Mouse (Mus musculus): ENCODE results near the gene Ncapg2. TPM values are rescaled to one million over a fixed set of nuclear protein-coding genes. Genes with fewer than 3 reads are reported as not detected.

The Ncapg2 gene
- polyA plus RNA-seq, 1 experiment, result 1.1 TPM

- 91% methylated on average over 3 of the region's 3 CpGs for WGBS
Measured at GRCm38 (mm10) chr12:116436125-116436524, 30.9 kb downstream of the Ncapg2 start.

DNA sequence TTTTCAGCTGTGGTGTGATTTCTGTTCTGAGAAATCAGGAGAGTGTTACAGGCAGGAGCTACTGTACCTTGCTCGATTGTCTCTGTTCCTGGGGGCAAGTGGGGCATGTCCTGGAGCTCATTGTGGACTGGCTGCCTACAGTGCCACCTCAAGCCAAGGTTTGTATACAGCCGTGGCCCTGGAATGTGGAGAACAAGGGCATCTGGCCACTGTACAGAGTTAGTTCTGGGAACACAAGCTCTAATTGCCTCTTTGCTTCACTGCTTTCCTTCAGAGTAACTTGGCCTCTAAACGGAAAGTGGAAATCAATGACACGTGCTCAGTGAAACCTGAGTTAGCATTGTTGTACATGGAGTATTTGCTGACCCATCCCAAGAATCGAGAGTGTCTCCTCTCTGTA, 33.4 kb downstream of the Ncapg2 start:
- peaks cover 13% of the 10 kb centered on the region; the same call in 1 of the 2 replicates for H3K36me3 ChIP-seq (ENCODE audit: control insufficient read depth, insufficient read depth, low read length)
- no peak overlapping the region for H3K27ac ChIP-seq (ENCODE audit: insufficient read depth, low read depth, low read length)
- WGBS, result 87% methylated on average over 5 of the region's 5 CpGs
- no peak overlapping the region for H3K4me3 ChIP-seq (ENCODE audit: low read depth, low read length)
- H3K4me1 ChIP-seq (ENCODE audit: control insufficient read depth, insufficient read depth, insufficient read length, low read length), result 0 out of 2 replicates have a peak, but pooled peaks cover 2% of the 10 kb centered on the region
- TF ChIP-seq POLR2A (IDR thresholded peaks at IDR 0.05; ENCODE audit: low read depth, low read length), result no peak
- TF ChIP-seq CTCF (IDR thresholded peaks at IDR 0.05; ENCODE audit: extremely low read depth, insufficient read length, insufficient replicate concordance, low read depth, low read length), result no peak
- H3K27me3 ChIP-seq (ENCODE audit: control insufficient read depth, insufficient read depth, low read length), result no peaks in the 10 kb centered on the region

More at GRCm38 (mm10) chr12:116436125-116436524, 30.9 kb downstream of the Ncapg2 start:
- TF ChIP-seq CTCF (IDR thresholded peaks at IDR 0.05; ENCODE audit: extremely low read depth, insufficient read length, insufficient replicate concordance, low read depth, low read length), result no peak
- no peak for TF ChIP-seq POLR2A (IDR thresholded peaks at IDR 0.05; ENCODE audit: low read depth, low read length)
- H3K4me1 ChIP-seq (ENCODE audit: control insufficient read depth, insufficient read depth, insufficient read length, low read length), result 0 out of 2 replicates have a peak, but pooled peaks cover 2% of the 10 kb centered on the region
- no peaks in the 10 kb centered on the region for H3K27me3 ChIP-seq (ENCODE audit: control insufficient read depth, insufficient read depth, low read length)
- no peak overlapping the region for H3K4me3 ChIP-seq (ENCODE audit: low read depth, low read length)
- no peak overlapping the region for H3K27ac ChIP-seq (ENCODE audit: insufficient read depth, low read depth, low read length)
- H3K36me3 ChIP-seq (ENCODE audit: control insufficient read depth, insufficient read depth, low read length), result peaks cover 13% of the 10 kb centered on the region

DNA sequence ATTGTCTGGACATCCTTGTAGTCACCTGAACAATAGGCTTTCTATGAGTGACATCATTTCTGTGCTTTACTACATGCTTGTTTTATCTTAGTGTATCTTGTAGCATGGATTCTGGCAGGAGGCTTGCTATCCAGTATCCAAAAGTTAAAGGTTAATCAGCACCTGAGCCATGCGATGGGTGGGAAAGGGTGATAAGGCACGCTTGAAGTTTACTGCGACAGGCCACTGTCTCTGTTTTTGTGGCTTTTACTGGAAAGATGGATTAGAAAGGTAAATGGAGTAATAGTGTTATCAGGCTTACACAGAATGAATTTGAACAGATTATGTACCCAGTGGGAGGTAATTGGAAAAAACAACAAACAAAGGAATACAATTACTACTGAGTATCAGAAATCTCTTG, 37.0 kb downstream of the Ncapg2 start:
- no peak overlapping the region for H3K27ac ChIP-seq (ENCODE audit: insufficient read depth, low read depth, low read length)
- H3K36me3 ChIP-seq (ENCODE audit: control insufficient read depth, insufficient read depth, low read length), result peaks cover 18% of the 10 kb centered on the region; the same call in 1 of the 2 replicates
- 0 out of 2 replicates have a peak, but pooled peaks cover 2% of the 10 kb centered on the region for H3K4me1 ChIP-seq (ENCODE audit: control insufficient read depth, insufficient read depth, insufficient read length, low read length)
- TF ChIP-seq POLR2A (IDR thresholded peaks at IDR 0.05; ENCODE audit: low read depth, low read length), result no peak
- no peak for TF ChIP-seq CTCF (IDR thresholded peaks at IDR 0.05; ENCODE audit: extremely low read depth, insufficient read length, insufficient replicate concordance, low read depth, low read length)
- no peaks in the 10 kb centered on the region for H3K27me3 ChIP-seq (ENCODE audit: control insufficient read depth, insufficient read depth, low read length)
- 51% methylated on average over 3 of the region's 3 CpGs for WGBS
- no peak overlapping the region for H3K4me3 ChIP-seq (ENCODE audit: low read depth, low read length)

GRCm38 (mm10) chr12:116449536-116449935, 44.3 kb downstream of the Ncapg2 start:
- TF ChIP-seq POLR2A (IDR thresholded peaks at IDR 0.05; ENCODE audit: low read depth, low read length) (no peak), CTCF (IDR thresholded peaks at IDR 0.05; ENCODE audit: extremely low read depth, insufficient read length, insufficient replicate concordance, low read depth, low read length) (no peak)
- 90% methylated on average over 2 of the region's 2 CpGs for WGBS
- Histone ChIP-seq H3K4me1 (ENCODE audit: control insufficient read depth, insufficient read depth, insufficient read length, low read length) (no peaks in the 10 kb centered on the region), H3K27me3 (ENCODE audit: control insufficient read depth, insufficient read depth, low read length) (no peaks in the 10 kb centered on the region), H3K4me3 (ENCODE audit: low read depth, low read length) (no peak overlapping the region), H3K27ac (ENCODE audit: insufficient read depth, low read depth, low read length) (no peak overlapping the region), H3K36me3 (ENCODE audit: control insufficient read depth, insufficient read depth, low read length) (peaks cover 11% of the 10 kb centered on the region)

- no peak for TF ChIP-seq CTCF (IDR thresholded peaks at IDR 0.05; ENCODE audit: extremely low read depth, insufficient read length, insufficient replicate concordance, low read depth, low read length)
- no peak for TF ChIP-seq POLR2A (IDR thresholded peaks at IDR 0.05; ENCODE audit: low read depth, low read length)
- WGBS, result 84% methylated on average over 6 of the region's 6 CpGs
- H3K4me1 ChIP-seq (ENCODE audit: control insufficient read depth, insufficient read depth, insufficient read length, low read length), result no peaks in the 10 kb centered on the region
- no peak overlapping the region for H3K4me3 ChIP-seq (ENCODE audit: low read depth, low read length)
- H3K36me3 ChIP-seq (ENCODE audit: control insufficient read depth, insufficient read depth, low read length), result peaks cover 6% of the 10 kb centered on the region
- H3K27ac ChIP-seq (ENCODE audit: insufficient read depth, low read depth, low read length), result no peak overlapping the region
- H3K27me3 ChIP-seq (ENCODE audit: control insufficient read depth, insufficient read depth, low read length), result no peaks in the 10 kb centered on the region
Measured at GRCm38 (mm10) chr12:116460379-116461065, 55.3 kb downstream of the Ncapg2 start.

- H3K4me3 ChIP-seq (ENCODE audit: low read depth, low read length), result no peak overlapping the region
- no peak overlapping the region for H3K27ac ChIP-seq (ENCODE audit: insufficient read depth, low read depth, low read length)
- H3K36me3 ChIP-seq (ENCODE audit: control insufficient read depth, insufficient read depth, low read length), result no peaks in the 10 kb centered on the region
- WGBS, result 82% methylated on average over 5 of the region's 5 CpGs
- TF ChIP-seq POLR2A (IDR thresholded peaks at IDR 0.05; ENCODE audit: low read depth, low read length), result no peak
- TF ChIP-seq CTCF (IDR thresholded peaks at IDR 0.05; ENCODE audit: extremely low read depth, insufficient read length, insufficient replicate concordance, low read depth, low read length), result no peak
- no peaks in the 10 kb centered on the region for H3K27me3 ChIP-seq (ENCODE audit: control insufficient read depth, insufficient read depth, low read length)
- H3K4me1 ChIP-seq (ENCODE audit: control insufficient read depth, insufficient read depth, insufficient read length, low read length), result no peaks in the 10 kb centered on the region
Measured at GRCm38 (mm10) chr12:116467030-116467429, 61.8 kb downstream of the Ncapg2 start.

- no peak overlapping the region for H3K27ac ChIP-seq (ENCODE audit: insufficient read depth, low read depth, low read length)
- H3K27me3 ChIP-seq (ENCODE audit: control insufficient read depth, insufficient read depth, low read length), result no peaks in the 10 kb centered on the region
- H3K4me1 ChIP-seq (ENCODE audit: control insufficient read depth, insufficient read depth, insufficient read length, low read length), result no peaks in the 10 kb centered on the region
- no peak overlapping the region for H3K4me3 ChIP-seq (ENCODE audit: low read depth, low read length)
- H3K36me3 ChIP-seq (ENCODE audit: control insufficient read depth, insufficient read depth, low read length), result no peaks in the 10 kb centered on the region
- TF ChIP-seq POLR2A (IDR thresholded peaks at IDR 0.05; ENCODE audit: low read depth, low read length), result no peak
- TF ChIP-seq CTCF (IDR thresholded peaks at IDR 0.05; ENCODE audit: extremely low read depth, insufficient read length, insufficient replicate concordance, low read depth, low read length), result no peak
- 79% methylated on average over 1 of the region's 1 CpGs for WGBS
Measured at GRCm38 (mm10) chr12:116468348-116468747, 63.1 kb downstream of the Ncapg2 start.
